Mouse (Mus musculus) CH12.LX (cell line): ENCODE results near the gene Psmc3ip.

Experiments
- E2F4 ChIP-seq: IDR thresholded peaks from 2 replicates; pipeline ENCODE4 v1.6.1; 2011; ENCODE audit warnings: low read depth, low read length, improper control_type of control experiment; ENCODE audit not compliant: insufficient replicate concordance
- EP300 ChIP-seq: IDR thresholded peaks from 2 replicates; pipeline ENCODE4 v1.6.1; 2011; ENCODE audit warnings: low read length, improper control_type of control experiment
- IRF4 ChIP-seq: IDR thresholded peaks from 2 replicates; pipeline ENCODE4 v1.6.1; 2014; ENCODE audit warnings: low read depth, mild to moderate bottlenecking, inconsistent platforms, low read length, improper control_type of control experiment
- UBTF ChIP-seq: IDR thresholded peaks from 2 replicates; pipeline ENCODE4 v1.6.1; 2012; ENCODE audit warnings: low read depth, mild to moderate bottlenecking, inconsistent platforms, low read length, improper control_type of control experiment, moderate library complexity

DNA sequence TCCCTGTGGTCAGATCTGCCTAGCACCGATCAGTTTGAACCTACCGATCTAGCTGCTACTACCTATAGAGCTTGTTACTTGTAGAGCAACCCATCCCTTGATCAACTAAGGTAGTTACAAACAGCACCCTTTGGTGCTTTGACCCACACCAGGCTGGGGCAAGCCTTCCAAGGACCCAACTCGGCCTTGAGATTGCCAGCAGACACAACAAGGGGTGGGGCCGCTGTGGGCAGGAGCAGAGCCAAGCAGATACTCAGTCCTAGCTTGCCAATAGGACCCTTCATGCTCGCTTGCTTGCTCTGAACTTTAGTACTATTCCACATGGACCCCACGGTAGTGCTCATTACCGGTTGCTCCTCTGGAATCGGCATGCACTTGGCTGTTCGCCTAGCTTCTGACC, 17.1 kb downstream of the Psmc3ip start, which contains the start of gene Hsd17b1:
- TF ChIP-seq UBTF (no peak), E2F4 (no peak), EP300 (no peak), IRF4 (no peak)
